Mouse (Mus musculus) testis, adult 2 months (tissue): Measurements from ENCODE around the gene Tmem184a.

Experiments used
- CTCF ChIP-seq: fragments of 200-500 bp; IDR thresholded peaks from 2 replicates; pipeline ENCODE4 v1.5.1; 2012; ENCODE audit warnings: low read depth, mild to moderate bottlenecking, inconsistent platforms, low read length, moderate library complexity; ENCODE audit not compliant: control insufficient read depth, insufficient read depth, insufficient replicate concordance
- POLR2A ChIP-seq: fragments of 200-500 bp; IDR thresholded peaks from 2 replicates; pipeline ENCODE4 v1.6.1; 2012; ENCODE audit warnings: low read depth, mild to moderate bottlenecking, inconsistent platforms, low read length, moderate library complexity; ENCODE audit not compliant: control insufficient read depth

GRCm38 (mm10) chr5:139801231-139801630 is 18.5 kb downstream of the Tmem184a start:
- TF ChIP-seq CTCF, result no peak
- TF ChIP-seq POLR2A, result no peak; the same call in 1 of the 2 replicates
